Mouse (Mus musculus) cortical plate, adult 2 months (tissue): ENCODE measurements around the gene Clstn2. TPM values are rescaled to one million over a fixed set of nuclear protein-coding genes. Genes with fewer than 3 reads are reported as not detected.

Experiments used
- H3K27ac ChIP-seq: fragments of 200-500 bp; 2 replicates; pipeline ENCODE4 v1.5.1; 2012; ENCODE audit warnings: low read length, control low read depth, inconsistent platforms; ENCODE audit not compliant: insufficient read depth
- H3K4me1 ChIP-seq: fragments of 200-500 bp; 2 replicates; pipeline ENCODE4 v1.6.1; 2011; ENCODE audit warnings: low read length; ENCODE audit not compliant: control insufficient read depth, insufficient read depth
- H3K4me3 ChIP-seq: fragments of 200-500 bp; 2 replicates; pipeline ENCODE4 v1.5.1; 2011; ENCODE audit warnings: mild to moderate bottlenecking, low read length, control low read depth; ENCODE audit not compliant: insufficient read depth
- CTCF ChIP-seq: fragments of 200-500 bp; IDR thresholded peaks from 2 replicates; pipeline ENCODE4 v1.5.1; 2011; ENCODE audit warnings: mild to moderate bottlenecking, control low read depth, low read length; ENCODE audit not compliant: insufficient read depth; ENCODE audit errors: extremely low read depth
- POLR2A ChIP-seq: fragments of 200-500 bp; IDR thresholded peaks from 2 replicates; pipeline ENCODE4 v1.6.1; 2011; ENCODE audit warnings: mild to moderate bottlenecking, low read length, control low read depth; ENCODE audit not compliant: insufficient read depth; ENCODE audit errors: extremely low read depth
- polyA plus RNA-seq: library from polyadenylated mRNA; depleted of rRNA; stranded (reverse); fragments of >200 nt; gene quantifications from 2 replicates; pipeline ENCODE4 v1.2.3, GENCODE M21; 2012

Gene Clstn2
- polyA plus RNA-seq, 1 experiment: 50.8 TPM

- no peak overlapping the region for H3K27ac ChIP-seq
- no peak overlapping the region for H3K4me3 ChIP-seq
- H3K4me1 ChIP-seq: no peaks in the 10 kb centered on the region; the same call in 1 of the 2 replicates
- no peak for TF ChIP-seq POLR2A
- TF ChIP-seq CTCF: no peak
Measured at GRCm38 (mm10) chr9:97813157-97813556, 219.8 kb downstream of the Clstn2 start.

- H3K27ac ChIP-seq: no peak overlapping the region
- H3K4me1 ChIP-seq: peaks cover 1% of the 10 kb centered on the region; the same call in 1 of the 2 replicates
- TF ChIP-seq CTCF (no peak), POLR2A (no peak)
- H3K4me3 ChIP-seq: no peak overlapping the region
Measured at GRCm38 (mm10) chr9:97807031-97807430, 225.9 kb downstream of the Clstn2 start.

GRCm38 (mm10) chr9:97793661-97794060, 239.3 kb downstream of the Clstn2 start:
- Histone ChIP-seq H3K27ac (no peak overlapping the region), H3K4me3 (no peak overlapping the region), H3K4me1 (no peaks in the 10 kb centered on the region)
- TF ChIP-seq POLR2A (no peak), CTCF (no peak)

- Histone ChIP-seq H3K4me3 (no peak overlapping the region), H3K27ac (no peak overlapping the region), H3K4me1 (no peaks in the 10 kb centered on the region)
- TF ChIP-seq POLR2A: no peak
- no peak for TF ChIP-seq CTCF
Measured at GRCm38 (mm10) chr9:97788151-97788670, 244.8 kb downstream of the Clstn2 start.

GRCm38 (mm10) chr9:97780032-97780616, 252.9 kb downstream of the Clstn2 start:
- H3K4me3 ChIP-seq: no peak overlapping the region

GRCm38 (mm10) chr9:97775770-97776169, 257.2 kb downstream of the Clstn2 start:
- Histone ChIP-seq H3K27ac (no peak overlapping the region), H3K4me3 (no peak overlapping the region), H3K4me1 (no peaks in the 10 kb centered on the region)
- no peak for TF ChIP-seq POLR2A
- TF ChIP-seq CTCF: no peak

More at GRCm38 (mm10) chr9:97780032-97780616, 252.9 kb downstream of the Clstn2 start:
- Histone ChIP-seq H3K27ac (no peak overlapping the region), H3K4me1 (peaks cover 1% of the 10 kb centered on the region; the same call in 1 of the 2 replicates)
- TF ChIP-seq POLR2A (no peak), CTCF (no peak)

- Histone ChIP-seq H3K4me3 (no peak overlapping the region), H3K4me1 (no peaks in the 10 kb centered on the region; the same call in 1 of the 2 replicates), H3K27ac (no peak overlapping the region)
- TF ChIP-seq POLR2A: no peak
- TF ChIP-seq CTCF: no peak
Measured at GRCm38 (mm10) chr9:97774991-97775390, 258.0 kb downstream of the Clstn2 start.

- no peak overlapping the region for H3K4me3 ChIP-seq
- H3K27ac ChIP-seq: no peak overlapping the region
- TF ChIP-seq POLR2A: no peak
- TF ChIP-seq CTCF: no peak
- H3K4me1 ChIP-seq: peaks cover 2% of the 10 kb centered on the region; the same call in 1 of the 2 replicates
Measured at GRCm38 (mm10) chr9:97773911-97774310, 259.1 kb downstream of the Clstn2 start.

GRCm38 (mm10) chr9:97772431-97772830, 260.6 kb downstream of the Clstn2 start:
- H3K27ac ChIP-seq: no peak overlapping the region
- H3K4me3 ChIP-seq: no peak overlapping the region
- TF ChIP-seq CTCF: no peak
- peaks cover 2% of the 10 kb centered on the region; the same call in 1 of the 2 replicates for H3K4me1 ChIP-seq

- Histone ChIP-seq H3K4me1 (peaks cover 2% of the 10 kb centered on the region), H3K27ac (no peak overlapping the region), H3K4me3 (no peak overlapping the region)
- no peak for TF ChIP-seq POLR2A
- TF ChIP-seq CTCF: no peak
Measured at GRCm38 (mm10) chr9:97769331-97769730, 263.6 kb downstream of the Clstn2 start.
